Mouse (Mus musculus) induced T-regulatory cell, adult 2 months (primary cell): ENCODE measurements at regions not wholly inside any gene's neighbourhood (a gene's known extent, or its start where the extent isn't known, plus 50 kb on each side); places are given as distances from the start of the nearest gene placed in this dataset.

Experiments
- DNase-seq: peaks from one replicate; pipeline ENCODE4 v3.0.0-alpha.2; 2012; ENCODE audit warnings: low read depth

DNA sequence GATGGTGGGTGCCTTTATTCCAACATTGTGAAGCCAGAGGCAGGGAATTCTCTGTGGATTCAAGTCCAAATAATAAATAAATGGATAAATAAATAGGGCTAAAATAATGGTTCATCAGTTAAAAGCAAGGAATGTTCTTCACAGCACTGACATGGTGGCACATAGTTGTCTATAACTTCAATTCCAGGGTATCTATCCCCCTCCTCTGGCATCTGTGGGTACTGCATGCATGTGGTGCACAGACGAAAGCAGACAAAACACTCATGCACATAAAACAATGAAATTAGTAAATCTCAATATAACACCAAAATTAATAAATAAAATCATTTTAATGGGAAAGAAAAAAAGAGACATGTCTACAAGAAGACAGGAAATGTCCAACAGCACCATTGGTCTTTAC lies 54.3 kb upstream of the Ppt1 start:
- DNase-seq: peak; percentile 40
